Mouse (Mus musculus): ENCODE measurements around the gene Steap3. TPM values are rescaled to one million over a fixed set of nuclear protein-coding genes. Genes with fewer than 3 reads are reported as not detected.

Gene Steap3
- polyA plus RNA-seq, 1 experiment = 12.6 TPM

DNA sequence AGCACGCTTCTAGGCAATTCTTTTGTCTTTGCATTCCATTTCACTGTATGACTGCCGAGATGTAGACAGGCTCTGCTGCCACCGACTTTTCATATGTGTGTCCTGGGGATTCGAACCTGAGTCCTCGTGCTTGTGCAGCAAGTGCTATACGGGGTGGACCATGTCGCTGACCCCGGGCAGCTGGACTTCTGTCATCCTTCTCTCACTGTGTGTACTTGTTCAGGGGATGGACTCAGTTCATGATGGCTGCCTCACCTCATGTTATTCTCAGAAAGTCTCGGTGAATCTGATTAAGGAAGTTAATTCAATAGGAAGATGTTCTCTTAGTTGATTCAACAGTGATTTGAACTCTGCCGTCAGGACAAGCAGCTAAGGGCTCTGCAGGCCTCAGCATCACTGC is 78.9 kb downstream of the Steap3 start:
- Histone ChIP-seq H3K4me3 (replicated peaks) (no peak overlapping the region), H3K9me3 (peaks cover 17% of the 10 kb centered on the region), H3K4me1 (peaks cover 3% of the 10 kb centered on the region; the same call in 1 of the 2 replicates), H3K36me3 (replicated peaks; ENCODE audit: low read length) (no peaks in the 10 kb centered on the region), H3K27me3 (replicated peaks) (peaks cover 25% of the 10 kb centered on the region)
- TF ChIP-seq GATA1 (IDR thresholded peaks at IDR 0.05; ENCODE audit: borderline replicate concordance, low read length) (no peak), FLI1 (IDR thresholded peaks at IDR 0.05; ENCODE audit: low read length) (no peak)

- peaks cover 17% of the 10 kb centered on the region for H3K9me3 ChIP-seq
- H3K4me1 ChIP-seq = peaks cover 3% of the 10 kb centered on the region; the same call in 1 of the 2 replicates
- no peak for TF ChIP-seq GATA1 (IDR thresholded peaks at IDR 0.05; ENCODE audit: borderline replicate concordance, low read length)
- no peak for TF ChIP-seq FLI1 (IDR thresholded peaks at IDR 0.05; ENCODE audit: low read length)
- H3K36me3 ChIP-seq (replicated peaks; ENCODE audit: low read length) = no peaks in the 10 kb centered on the region
- no peak overlapping the region for H3K4me3 ChIP-seq (replicated peaks)
- H3K27me3 ChIP-seq (replicated peaks) = peaks cover 23% of the 10 kb centered on the region
Measured at GRCm38 (mm10) chr1:120192321-120192720, 80.2 kb downstream of the Steap3 start.

- Histone ChIP-seq H3K9me3 (peaks cover 17% of the 10 kb centered on the region), H3K4me1 (no peaks in the 10 kb centered on the region), H3K27me3 (replicated peaks) (peaks cover 16% of the 10 kb centered on the region), H3K36me3 (replicated peaks; ENCODE audit: low read length) (no peaks in the 10 kb centered on the region), H3K4me3 (replicated peaks) (no peak overlapping the region)
- TF ChIP-seq FLI1 (IDR thresholded peaks at IDR 0.05; ENCODE audit: low read length) = no peak
- no peak for TF ChIP-seq GATA1 (IDR thresholded peaks at IDR 0.05; ENCODE audit: borderline replicate concordance, low read length)
Measured at GRCm38 (mm10) chr1:120190946-120191345, 81.6 kb downstream of the Steap3 start.

DNA sequence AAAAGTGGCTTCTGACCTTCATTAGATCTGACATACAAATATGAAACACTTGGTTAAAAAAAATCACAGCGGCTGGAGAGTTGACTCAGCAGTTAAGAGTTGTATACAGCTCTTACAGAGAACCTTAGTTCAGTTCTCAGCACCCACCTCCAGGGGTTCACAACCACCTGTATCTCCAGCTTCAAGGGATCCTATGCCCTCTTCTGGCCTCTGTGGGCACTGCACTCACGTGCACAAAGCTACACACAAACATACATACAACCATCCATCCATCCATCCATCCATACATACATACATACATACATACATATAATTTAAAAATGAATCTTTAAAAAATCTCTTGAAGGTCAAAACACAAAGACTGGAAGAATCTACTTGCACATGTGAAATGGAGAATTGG is 82.2 kb downstream of the Steap3 start:
- Histone ChIP-seq H3K36me3 (replicated peaks; ENCODE audit: low read length) (no peaks in the 10 kb centered on the region), H3K4me3 (replicated peaks) (no peak overlapping the region), H3K27me3 (replicated peaks) (peaks cover 11% of the 10 kb centered on the region), H3K4me1 (no peaks in the 10 kb centered on the region), H3K9me3 (peaks cover 17% of the 10 kb centered on the region)
- TF ChIP-seq FLI1 (IDR thresholded peaks at IDR 0.05; ENCODE audit: low read length) = no peak
- no peak for TF ChIP-seq GATA1 (IDR thresholded peaks at IDR 0.05; ENCODE audit: borderline replicate concordance, low read length)

DNA sequence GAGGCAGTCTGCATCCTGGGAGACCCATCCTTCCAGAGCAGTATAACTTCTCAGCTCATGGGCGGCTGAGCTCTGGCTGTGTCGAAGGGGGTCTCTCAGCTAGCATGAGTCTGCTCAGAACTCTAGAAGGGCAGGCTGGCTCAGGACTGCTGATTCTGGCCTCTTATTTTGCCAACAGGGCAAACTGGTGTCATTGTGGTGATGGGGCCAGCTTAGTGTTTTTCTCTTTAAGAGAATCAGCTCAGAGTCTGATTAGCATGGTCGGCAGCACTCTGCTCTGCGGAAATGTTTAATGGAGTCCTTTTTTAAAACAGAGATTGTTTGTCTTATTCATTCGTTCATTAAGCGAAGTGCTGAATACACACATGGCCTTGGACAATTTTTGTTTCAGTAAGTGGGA is 83.3 kb downstream of the Steap3 start:
- H3K9me3 ChIP-seq = peaks cover 17% of the 10 kb centered on the region

GRCm38 (mm10) chr1:120187059-120187458 is 85.4 kb downstream of the Steap3 start:
- TF ChIP-seq FLI1 (IDR thresholded peaks at IDR 0.05; ENCODE audit: low read length) (no peak), GATA1 (IDR thresholded peaks at IDR 0.05; ENCODE audit: borderline replicate concordance, low read length) (no peak)
- no peaks in the 10 kb centered on the region for H3K36me3 ChIP-seq (replicated peaks; ENCODE audit: low read length)
- H3K27me3 ChIP-seq (replicated peaks) = no peaks in the 10 kb centered on the region
- H3K4me3 ChIP-seq (replicated peaks) = no peak overlapping the region
- H3K4me1 ChIP-seq = no peaks in the 10 kb centered on the region
- peaks cover 17% of the 10 kb centered on the region for H3K9me3 ChIP-seq

More for the DNA sequence above, 83.3 kb downstream of the Steap3 start:
- H3K36me3 ChIP-seq (replicated peaks; ENCODE audit: low read length) = no peaks in the 10 kb centered on the region
- H3K4me1 ChIP-seq = no peaks in the 10 kb centered on the region
- H3K4me3 ChIP-seq (replicated peaks) = no peak overlapping the region
- TF ChIP-seq GATA1 (IDR thresholded peaks at IDR 0.05; ENCODE audit: borderline replicate concordance, low read length) (no peak), FLI1 (IDR thresholded peaks at IDR 0.05; ENCODE audit: low read length) (no peak)
- H3K27me3 ChIP-seq (replicated peaks) = peaks cover 9% of the 10 kb centered on the region

GRCm38 (mm10) chr1:120186655-120187054 is 85.8 kb downstream of the Steap3 start:
- TF ChIP-seq FLI1 (IDR thresholded peaks at IDR 0.05; ENCODE audit: low read length) = no peak
- peaks cover 16% of the 10 kb centered on the region for H3K9me3 ChIP-seq
- H3K36me3 ChIP-seq (replicated peaks; ENCODE audit: low read length) = no peaks in the 10 kb centered on the region
- no peaks in the 10 kb centered on the region for H3K27me3 ChIP-seq (replicated peaks)
- H3K4me1 ChIP-seq = no peaks in the 10 kb centered on the region
- no peak overlapping the region for H3K4me3 ChIP-seq (replicated peaks)

DNA sequence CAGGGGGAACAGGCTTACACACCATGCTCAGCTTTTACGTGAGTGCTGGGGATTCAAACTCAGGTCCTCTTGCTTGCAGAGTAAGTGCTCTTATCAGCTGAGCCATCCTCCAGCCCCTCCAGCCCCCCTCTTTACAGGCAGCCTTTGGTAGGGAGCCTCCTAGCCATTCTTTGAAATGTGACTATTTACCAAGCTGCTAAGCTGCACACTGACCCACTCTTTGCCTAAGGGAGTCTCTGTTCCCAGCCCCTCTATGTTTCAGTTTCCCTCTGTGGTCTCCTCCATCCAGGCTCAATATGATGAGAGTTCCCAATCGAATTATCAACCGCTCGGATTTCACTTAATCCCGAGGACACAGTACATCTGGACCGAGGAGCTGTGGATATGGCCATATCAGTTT is 86.3 kb downstream of the Steap3 start:
- Histone ChIP-seq H3K27me3 (replicated peaks) (no peaks in the 10 kb centered on the region), H3K4me3 (replicated peaks) (no peak overlapping the region), H3K36me3 (replicated peaks; ENCODE audit: low read length) (no peaks in the 10 kb centered on the region), H3K9me3 (peaks cover 12% of the 10 kb centered on the region; the same call in 1 of the 2 replicates), H3K4me1 (no peaks in the 10 kb centered on the region)
- TF ChIP-seq FLI1 (IDR thresholded peaks at IDR 0.05; ENCODE audit: low read length) (no peak), GATA1 (IDR thresholded peaks at IDR 0.05; ENCODE audit: borderline replicate concordance, low read length) (no peak)

GRCm38 (mm10) chr1:120177141-120177540 is 95.4 kb downstream of the Steap3 start:
- no peaks in the 10 kb centered on the region for H3K27me3 ChIP-seq (replicated peaks)
- no peaks in the 10 kb centered on the region for H3K4me1 ChIP-seq
- H3K36me3 ChIP-seq (replicated peaks; ENCODE audit: low read length) = no peaks in the 10 kb centered on the region
- H3K4me3 ChIP-seq (replicated peaks) = no peak overlapping the region
- H3K9me3 ChIP-seq = no peaks in the 10 kb centered on the region
- TF ChIP-seq GATA1 (IDR thresholded peaks at IDR 0.05; ENCODE audit: borderline replicate concordance, low read length) = no peak
- TF ChIP-seq FLI1 (IDR thresholded peaks at IDR 0.05; ENCODE audit: low read length) = no peak

DNA sequence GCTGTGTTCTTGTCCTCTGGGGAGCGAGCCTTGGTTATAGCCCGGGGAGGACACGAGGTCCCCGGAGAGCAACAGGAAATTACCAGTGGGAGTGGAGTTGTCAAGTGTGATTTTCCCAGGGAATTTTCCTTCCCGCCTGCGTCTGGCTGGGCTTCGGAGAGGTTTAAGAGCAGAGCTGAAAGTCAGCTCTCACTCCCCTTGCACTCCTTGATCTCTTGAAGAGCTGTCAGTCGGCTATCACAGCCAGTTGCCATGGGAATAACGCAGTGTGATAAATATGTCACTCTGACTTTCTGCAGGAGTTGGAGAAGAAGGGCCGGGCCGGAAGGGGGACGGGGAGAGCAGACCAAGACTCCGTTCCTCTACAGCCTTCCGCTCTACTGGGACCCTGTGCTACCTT is 96.2 kb downstream of the Steap3 start:
- TF ChIP-seq GATA1 (IDR thresholded peaks at IDR 0.05; ENCODE audit: borderline replicate concordance, low read length) (no peak), FLI1 (IDR thresholded peaks at IDR 0.05; ENCODE audit: low read length) (no peak)
- Histone ChIP-seq H3K4me1 (no peaks in the 10 kb centered on the region), H3K4me3 (replicated peaks) (no peak overlapping the region), H3K36me3 (replicated peaks; ENCODE audit: low read length) (no peaks in the 10 kb centered on the region), H3K27me3 (replicated peaks) (no peaks in the 10 kb centered on the region), H3K9me3 (no peaks in the 10 kb centered on the region)

- no peaks in the 10 kb centered on the region for H3K4me1 ChIP-seq
- H3K4me3 ChIP-seq (replicated peaks) = no peak overlapping the region
- no peaks in the 10 kb centered on the region for H3K9me3 ChIP-seq
- TF ChIP-seq GATA1 (IDR thresholded peaks at IDR 0.05; ENCODE audit: borderline replicate concordance, low read length) = no peak
- no peak for TF ChIP-seq FLI1 (IDR thresholded peaks at IDR 0.05; ENCODE audit: low read length)
- H3K36me3 ChIP-seq (replicated peaks; ENCODE audit: low read length) = no peaks in the 10 kb centered on the region
- no peaks in the 10 kb centered on the region for H3K27me3 ChIP-seq (replicated peaks)
Measured at GRCm38 (mm10) chr1:120174991-120175390, 97.5 kb downstream of the Steap3 start.

All from megakaryocyte, embryonic 14.5 days (primary cell).